Mouse (Mus musculus) small intestine, adult 2 months (tissue): Measurements from ENCODE around the gene Ap1g1.

ENCODE experiments used
- CTCF ChIP-seq: fragments of 200-500 bp; IDR thresholded peaks from 2 replicates; pipeline ENCODE4 v1.5.1; 2012; ENCODE audit warnings: low read depth, mild to moderate bottlenecking, control low read depth, inconsistent platforms, low read length, moderate library complexity, mixed read lengths; ENCODE audit not compliant: insufficient replicate concordance, insufficient read length; ENCODE audit errors: extremely low read depth
- POLR2A ChIP-seq: fragments of 200-500 bp; IDR thresholded peaks from 2 replicates; pipeline ENCODE4 v1.6.1; 2012; ENCODE audit warnings: low read depth, mild to moderate bottlenecking, control low read depth, inconsistent platforms, low read length, moderate library complexity

DNA sequence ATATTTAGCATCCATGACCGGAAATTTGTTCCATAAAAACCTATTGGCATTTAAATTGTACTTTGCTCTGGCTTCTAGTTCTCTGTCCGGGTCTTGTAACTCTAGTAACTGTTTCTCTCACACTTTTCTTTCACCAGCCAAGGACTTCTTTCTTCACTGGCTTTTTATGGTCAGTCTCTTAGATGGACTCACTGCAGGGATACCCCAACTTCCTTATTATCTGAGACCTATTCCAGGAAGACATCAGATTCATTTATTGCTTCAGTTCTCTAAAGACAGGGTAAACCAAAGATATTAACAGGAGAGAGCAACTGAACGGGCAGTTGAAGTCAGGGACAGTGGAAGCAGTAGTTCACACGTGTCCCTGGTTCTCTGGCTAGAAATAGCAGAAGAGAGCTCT is 20.9 kb downstream of the Ap1g1 start:
- TF ChIP-seq CTCF (no peak), POLR2A (no peak)
